Mouse (Mus musculus): ENCODE data around the gene Orai1. TPM values are rescaled to one million over a fixed set of nuclear protein-coding genes. Genes with fewer than 3 reads are reported as not detected.
"Not testable (repeated sequence)": the region's sequence is repeated elsewhere in the genome, so short reads cannot be mapped to it uniquely, and the experiment has no call there.

Gene Orai1
- polyA plus RNA-seq, 1 experiment from 2014 or later: 10.3 TPM

DNA sequence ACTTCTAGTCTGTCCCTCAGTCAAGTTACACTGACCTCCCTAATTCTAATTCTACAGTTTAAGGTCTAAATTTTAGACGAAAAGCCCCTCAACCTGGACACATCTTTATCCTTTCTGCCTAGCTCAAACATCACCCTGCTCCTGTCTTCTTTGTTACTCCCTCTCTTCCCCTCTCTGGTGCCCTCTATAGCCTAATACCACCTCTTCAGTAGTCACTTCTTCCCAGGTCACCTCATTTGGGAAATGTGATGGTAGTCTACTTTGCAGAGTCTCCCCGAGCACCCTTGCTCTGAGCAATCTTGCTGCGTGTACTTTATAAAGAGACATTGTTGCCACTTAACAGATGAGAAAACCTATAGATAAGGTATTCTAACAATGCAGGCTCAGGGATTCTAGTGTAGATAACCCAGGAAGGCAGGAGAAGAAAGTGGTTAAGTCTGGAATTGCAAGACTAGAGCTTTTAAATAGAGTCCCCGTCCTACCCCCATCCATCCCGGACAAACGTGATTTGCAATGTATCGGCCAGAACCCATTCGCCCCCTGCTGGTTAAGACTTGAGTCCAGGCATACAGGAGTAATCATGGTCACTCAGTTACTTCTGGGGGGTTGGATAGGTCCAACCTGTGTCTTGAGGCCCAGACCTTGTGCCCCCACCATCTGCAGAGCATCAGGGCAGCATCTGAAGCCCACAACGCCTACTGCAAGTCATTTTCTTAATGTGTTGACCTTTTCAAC lies 30.9 kb downstream of the Orai1 start:
- Histone ChIP-seq H3K9me3 (replicated peaks) (no peaks in the 10 kb centered on the region), H3K36me3 (no peaks in the 10 kb centered on the region), H3K4me3 (no peak overlapping the region), H3K27ac (replicated peaks) (no peak overlapping the region), H3K27me3 (ENCODE audit: low read depth, poor library complexity, severe bottlenecking) (peaks cover under 1% of the 10 kb centered on the region; the same call in 1 of the 2 replicates), H3K4me1 (peaks cover 22% of the 10 kb centered on the region)
- DNase-seq (ENCODE audit: low spot score): peak; percentile 47
- 48% methylated on average over 9 of the region's 9 CpGs for WGBS

DNA sequence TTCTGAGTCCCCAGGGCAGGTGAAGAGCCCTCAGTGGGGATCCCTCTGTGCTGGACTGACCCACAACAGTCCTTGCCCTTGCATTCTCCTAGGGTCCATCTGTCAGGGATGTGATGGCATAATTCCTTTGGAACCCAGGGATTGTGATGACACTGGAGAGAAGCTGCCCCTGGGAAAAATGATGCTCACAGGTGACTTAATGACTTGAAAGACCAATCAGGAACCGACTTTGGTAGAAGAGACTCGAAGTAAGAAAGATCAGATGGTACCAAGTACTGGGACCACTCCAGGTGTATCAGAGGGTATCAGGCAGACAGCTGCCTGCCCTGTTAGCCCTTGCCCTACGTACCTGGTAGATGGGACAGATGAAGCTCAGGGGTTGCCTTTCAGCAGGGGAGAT lies 32.0 kb downstream of the Orai1 start, which contains the start of gene Morn3:
Gene Morn3, minus strand, starts transcription at position 101 of the 400 bp plus-strand sequence.
- H3K9me3 ChIP-seq (replicated peaks): peaks cover 3% of the 10 kb centered on the region; the same call in 1 of the 2 replicates
- H3K27ac ChIP-seq (replicated peaks): no peak within 1 kb of the TSS
- H3K36me3 ChIP-seq: no peaks in the 10 kb centered on the region
- DNase-seq (ENCODE audit: low spot score): no peak
- WGBS: 94% methylated on average over 3 of the region's 3 CpGs
- no peaks in the 10 kb centered on the region for H3K27me3 ChIP-seq (ENCODE audit: low read depth, poor library complexity, severe bottlenecking)
- peaks cover 21% of the 10 kb centered on the region for H3K4me1 ChIP-seq
- H3K4me3 ChIP-seq: no peak within 1 kb of the TSS

DNA sequence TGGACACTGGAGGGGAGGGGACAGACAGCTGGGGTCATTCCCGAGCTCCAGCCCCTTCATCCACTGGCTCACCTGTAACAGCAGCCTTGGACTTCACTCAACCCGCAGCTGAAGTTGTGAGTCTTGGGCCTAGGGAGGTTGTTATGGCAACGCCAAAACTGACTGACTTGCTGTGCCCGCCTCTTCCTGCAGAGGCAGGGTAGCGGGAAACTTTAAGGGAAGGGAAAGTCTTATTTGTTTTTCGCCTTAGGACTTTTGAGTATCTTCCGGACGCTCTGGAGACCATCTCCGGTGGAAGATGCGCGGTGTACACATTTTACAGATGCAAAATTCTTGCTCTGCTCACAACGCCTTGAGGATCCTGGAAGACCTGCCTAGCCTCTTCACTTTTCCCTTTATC lies 34.4 kb downstream of the Orai1 start:
- no peaks in the 10 kb centered on the region for H3K36me3 ChIP-seq
- peak overlapping the region; percentile 44 for H3K4me3 ChIP-seq
- no peaks in the 10 kb centered on the region for H3K27me3 ChIP-seq (ENCODE audit: low read depth, poor library complexity, severe bottlenecking)
- H3K4me1 ChIP-seq: peaks cover 21% of the 10 kb centered on the region
- DNase-seq (ENCODE audit: low spot score): peak; percentile 68
- peak overlapping the region; percentile 86 for H3K27ac ChIP-seq (replicated peaks)
- peaks cover 5% of the 10 kb centered on the region; the same call in 1 of the 2 replicates for H3K9me3 ChIP-seq (replicated peaks)
- 6% methylated on average over 12 of the region's 12 CpGs for WGBS

- no peak overlapping the region for H3K4me3 ChIP-seq
- no peak overlapping the region for H3K27ac ChIP-seq (replicated peaks)
- 86% methylated on average over 9 of the region's 9 CpGs for WGBS
- peaks cover 5% of the 10 kb centered on the region; the same call in 1 of the 2 replicates for H3K9me3 ChIP-seq (replicated peaks)
- no peak for DNase-seq (ENCODE audit: low spot score)
- peaks cover 17% of the 10 kb centered on the region for H3K4me1 ChIP-seq
- H3K27me3 ChIP-seq (ENCODE audit: low read depth, poor library complexity, severe bottlenecking): no peaks in the 10 kb centered on the region
- H3K36me3 ChIP-seq: no peaks in the 10 kb centered on the region
Measured at GRCm38 (mm10) chr5:123050918-123051317, 36.0 kb downstream of the Orai1 start.

DNA sequence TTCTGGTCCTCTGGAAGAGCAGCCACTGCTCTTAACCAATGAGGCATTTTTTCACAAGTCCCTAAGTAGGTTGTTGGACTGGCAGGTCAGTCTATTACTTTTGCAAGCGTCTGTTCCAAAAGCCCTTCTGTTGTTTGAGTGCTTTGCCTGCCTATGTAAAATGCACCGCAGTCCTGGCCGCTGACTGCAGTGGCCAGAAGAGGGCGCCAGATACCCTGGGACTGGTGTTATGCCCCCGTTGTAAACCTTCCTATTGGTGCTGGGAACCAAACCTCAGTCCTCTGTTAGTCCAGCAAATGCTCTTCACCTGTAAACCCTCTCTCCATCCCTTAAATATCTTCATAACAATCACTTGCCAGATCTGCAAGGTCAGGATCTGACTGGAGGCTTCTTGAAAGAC lies 36.9 kb downstream of the Orai1 start:
- Histone ChIP-seq H3K4me3 (no peak overlapping the region), H3K27ac (replicated peaks) (no peak overlapping the region), H3K4me1 (peaks cover 14% of the 10 kb centered on the region), H3K27me3 (ENCODE audit: low read depth, poor library complexity, severe bottlenecking) (no peaks in the 10 kb centered on the region), H3K36me3 (no peaks in the 10 kb centered on the region), H3K9me3 (replicated peaks) (peaks cover 5% of the 10 kb centered on the region; the same call in 1 of the 2 replicates)
- no peak for DNase-seq (ENCODE audit: low spot score)
- 84% methylated on average over 5 of the region's 5 CpGs for WGBS

- peak; percentile 100 for DNase-seq (ENCODE audit: low spot score)
- Histone ChIP-seq H3K4me3 (peak overlapping the region; percentile 54), H3K27ac (replicated peaks) (peak overlapping the region; percentile 83), H3K9me3 (replicated peaks) (no peaks in the 10 kb centered on the region), H3K36me3 (no peaks in the 10 kb centered on the region), H3K27me3 (ENCODE audit: low read depth, poor library complexity, severe bottlenecking) (no peaks in the 10 kb centered on the region), H3K4me1 (peaks cover 12% of the 10 kb centered on the region; the same call in 1 of the 2 replicates)
- 8% methylated on average over 48 of the region's 48 CpGs for WGBS
Measured at GRCm38 (mm10) chr5:123057366-123058250, 42.7 kb downstream of the Orai1 start.

- 49% methylated on average over 16 of the region's 16 CpGs for WGBS
- Histone ChIP-seq H3K4me3 (peak overlapping the region; percentile 54), H3K27me3 (ENCODE audit: low read depth, poor library complexity, severe bottlenecking) (no peaks in the 10 kb centered on the region), H3K4me1 (peaks cover 12% of the 10 kb centered on the region; the same call in 1 of the 2 replicates), H3K36me3 (no peaks in the 10 kb centered on the region), H3K27ac (replicated peaks) (peak overlapping the region; percentile 83), H3K9me3 (replicated peaks) (no peaks in the 10 kb centered on the region)
- no peak for DNase-seq (ENCODE audit: low spot score)
Measured at GRCm38 (mm10) chr5:123058251-123059102, 43.6 kb downstream of the Orai1 start.

DNA sequence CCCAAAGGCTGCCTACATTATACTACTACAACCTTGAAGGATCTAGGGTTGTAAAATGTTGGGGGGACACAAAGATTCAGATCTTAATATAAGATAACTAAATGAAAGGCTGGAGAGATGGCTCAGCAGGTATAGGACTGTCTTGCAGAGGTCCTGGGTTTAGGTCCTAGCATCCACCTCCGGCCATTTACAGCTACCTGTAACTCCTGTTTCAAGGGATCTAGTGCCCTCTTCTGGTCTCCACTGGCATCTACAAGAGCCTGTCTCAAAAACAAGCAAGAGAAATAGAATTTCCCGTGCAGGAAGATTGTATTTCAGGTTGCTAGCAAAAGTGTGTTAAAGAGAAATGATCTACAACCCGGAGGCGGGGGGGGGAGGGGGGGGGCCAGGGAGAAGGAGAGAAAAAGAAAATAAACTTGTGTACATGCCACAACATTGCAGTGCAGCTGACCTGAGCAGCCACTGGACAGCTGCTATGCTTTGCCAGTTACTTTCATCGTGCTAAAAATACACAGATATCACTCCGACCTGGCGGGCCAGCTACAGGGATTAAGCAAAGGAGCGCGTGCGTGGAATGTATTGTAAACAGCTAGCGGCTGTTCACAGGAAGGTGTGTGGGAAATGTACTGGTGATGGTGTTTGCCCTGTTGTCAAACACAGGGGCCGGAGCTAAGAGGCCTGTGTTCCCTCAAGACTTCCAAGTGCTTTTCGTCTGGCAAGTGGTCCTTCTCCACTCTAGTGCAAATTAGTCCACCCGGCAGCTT lies 45.1 kb downstream of the Orai1 start:
- DNase-seq (ENCODE audit: low spot score): peak; percentile 42
- Histone ChIP-seq H3K36me3 (no peaks in the 10 kb centered on the region), H3K4me3 (no peak overlapping the region), H3K9me3 (replicated peaks) (no peaks in the 10 kb centered on the region), H3K27ac (replicated peaks) (no peak overlapping the region), H3K27me3 (ENCODE audit: low read depth, poor library complexity, severe bottlenecking) (no peaks in the 10 kb centered on the region), H3K4me1 (peaks cover 12% of the 10 kb centered on the region; the same call in 1 of the 2 replicates)
- WGBS: 42% methylated on average over 14 of the region's 14 CpGs

DNA sequence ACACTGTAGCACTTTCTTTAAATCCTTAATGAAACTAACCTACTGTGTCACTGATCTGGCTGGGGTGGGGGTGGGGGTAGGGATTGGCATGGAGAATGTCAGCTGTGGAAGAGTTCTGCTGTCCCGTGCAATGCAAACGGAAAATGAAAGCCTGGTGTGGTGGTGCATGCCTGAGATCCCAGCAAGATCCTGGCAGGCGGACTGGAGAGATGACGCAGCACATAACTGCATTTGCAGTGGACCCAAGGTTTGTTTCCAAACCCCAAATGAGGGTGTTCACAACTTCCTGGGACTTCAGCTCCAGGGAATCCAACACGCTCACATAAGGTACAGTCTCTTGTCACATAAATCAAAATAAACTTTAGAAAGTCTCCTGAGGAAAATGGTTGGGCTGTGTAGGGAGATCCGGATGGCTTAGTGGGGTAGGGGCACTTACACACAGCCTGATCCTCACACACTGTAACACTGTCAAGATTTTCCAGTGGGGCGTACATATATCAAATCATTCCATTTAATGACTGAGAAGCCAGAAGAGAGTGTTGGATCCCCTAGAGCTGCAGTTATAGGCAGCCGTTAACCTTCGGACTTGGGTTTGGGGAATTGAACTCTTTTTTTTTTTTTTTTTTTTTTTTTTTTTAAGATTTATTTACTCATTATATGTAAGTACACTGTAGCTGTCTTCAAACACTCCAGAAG lies 46.0 kb downstream of the Orai1 start:
- Histone ChIP-seq H3K4me1 (peaks cover 12% of the 10 kb centered on the region; the same call in 1 of the 2 replicates), H3K27me3 (ENCODE audit: low read depth, poor library complexity, severe bottlenecking) (no peaks in the 10 kb centered on the region), H3K9me3 (replicated peaks) (no peaks in the 10 kb centered on the region), H3K4me3 (no peak overlapping the region), H3K27ac (replicated peaks) (no peak overlapping the region), H3K36me3 (no peaks in the 10 kb centered on the region)
- DNase-seq (ENCODE audit: low spot score): no peak
- WGBS: 83% methylated on average over 9 of the region's 9 CpGs

DNA sequence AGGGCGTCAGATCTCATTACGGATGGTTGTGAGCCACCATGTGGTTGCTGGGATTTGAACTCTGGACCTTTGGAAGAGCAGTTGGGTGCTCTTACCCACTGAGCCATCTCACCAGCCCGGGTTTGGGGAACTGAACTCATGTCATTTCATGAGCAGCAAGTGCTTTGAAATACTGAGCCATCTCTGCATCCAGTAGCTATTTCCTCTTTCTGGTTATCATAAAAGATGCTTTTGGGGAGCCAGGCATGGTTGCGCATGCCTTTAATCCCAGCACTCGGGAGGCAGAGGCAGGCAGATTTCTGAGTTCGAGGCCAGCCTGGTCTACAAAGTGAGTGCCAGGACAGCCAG lies 46.5 kb downstream of the Orai1 start:
- H3K9me3 ChIP-seq (replicated peaks); DNase-seq (ENCODE audit: low spot score); H3K36me3 ChIP-seq; H3K27me3 ChIP-seq (ENCODE audit: low read depth, poor library complexity, severe bottlenecking); H3K4me3 ChIP-seq; H3K27ac ChIP-seq (replicated peaks): not testable (repeated sequence)
- 83% methylated on average over 6 of the region's 6 CpGs for WGBS
- peaks cover 12% of the 10 kb centered on the region; the same call in 1 of the 2 replicates for H3K4me1 ChIP-seq

- H3K27me3 ChIP-seq (ENCODE audit: low read depth, poor library complexity, severe bottlenecking): no peaks in the 10 kb centered on the region
- H3K4me1 ChIP-seq: peaks cover 12% of the 10 kb centered on the region; the same call in 1 of the 2 replicates
- H3K4me3 ChIP-seq: no peak overlapping the region
- no peaks in the 10 kb centered on the region for H3K36me3 ChIP-seq
- WGBS: 84% methylated on average over 3 of the region's 3 CpGs
- no peak for DNase-seq (ENCODE audit: low spot score)
- no peak overlapping the region for H3K27ac ChIP-seq (replicated peaks)
- H3K9me3 ChIP-seq (replicated peaks): no peaks in the 10 kb centered on the region
Measured at GRCm38 (mm10) chr5:123063141-123063540, 48.3 kb downstream of the Orai1 start.
